Mouse (Mus musculus) thymus, adult 2 months (tissue): ENCODE results near the gene Ptch1. TPM values are rescaled to one million over a fixed set of nuclear protein-coding genes. Genes with fewer than 3 reads are reported as not detected.

Experiments used
- DNase-seq: peaks from one replicate; pipeline ENCODE4 v3.0.0; 2021
- H3K27ac ChIP-seq: fragments of 200-500 bp; 2 replicates; pipeline ENCODE4 v1.5.1; 2012; ENCODE audit warnings: low read length, control low read depth; ENCODE audit not compliant: control insufficient read depth, insufficient read depth
- H3K27me3 ChIP-seq: fragments of 200-500 bp; 2 replicates; pipeline ENCODE4 v1.6.1; 2012; ENCODE audit warnings: mild to moderate bottlenecking, low read length, moderate library complexity, mixed read lengths; ENCODE audit not compliant: control insufficient read depth, insufficient read depth
- H3K36me3 ChIP-seq: fragments of 200-500 bp; 2 replicates; pipeline ENCODE4 v1.6.1; 2012; ENCODE audit warnings: mild to moderate bottlenecking, low read length, moderate library complexity; ENCODE audit not compliant: control insufficient read depth, insufficient read depth
- H3K4me1 ChIP-seq: fragments of 200-500 bp; replicated peaks from 2 replicates; pipeline ENCODE4 v1.6.1; 2012; ENCODE audit warnings: low read length; ENCODE audit not compliant: control insufficient read depth, insufficient read depth
- H3K4me3 ChIP-seq: fragments of 200-500 bp; 2 replicates; pipeline ENCODE4 v1.5.1; 2012; ENCODE audit warnings: mild to moderate bottlenecking, low read length, control low read depth, moderate library complexity; ENCODE audit not compliant: control insufficient read depth, insufficient read depth
- CTCF ChIP-seq: fragments of 200-500 bp; IDR thresholded peaks from 2 replicates; pipeline ENCODE4 v1.5.1; 2012; ENCODE audit warnings: mild to moderate bottlenecking, control low read depth, low read length, moderate library complexity, borderline replicate concordance; ENCODE audit not compliant: control insufficient read depth, poor library complexity, insufficient read depth; ENCODE audit errors: extremely low read depth
- POLR2A ChIP-seq: fragments of 200-500 bp; IDR thresholded peaks from 2 replicates; pipeline ENCODE4 v1.6.1; 2012; ENCODE audit warnings: mild to moderate bottlenecking, low read length, control low read depth, moderate library complexity; ENCODE audit not compliant: control insufficient read depth, poor library complexity, insufficient read depth; ENCODE audit errors: extremely low read depth
- WGBS: fragments of 180-500 bp; shearing (Covaris S2); methylation state at CpG from one replicate; pipeline ENCODE4 v1.1.7; 2018; 5-methylcytosine and 5-hydroxymethylcytosine counted together
- polyA plus RNA-seq: library from polyadenylated mRNA; depleted of rRNA; stranded (reverse); fragments of >200 nt; gene quantifications from 2 replicates; pipeline ENCODE4 v1.2.3, GENCODE M21; 2012

The Ptch1 gene
- polyA plus RNA-seq, 1 experiment, result 27.2 TPM

GRCm38 (mm10) chr13:63524061-63524460 lies 49.3 kb downstream of the Ptch1 start:
- Histone ChIP-seq H3K4me3 (no peak overlapping the region), H3K27me3 (no peaks in the 10 kb centered on the region), H3K4me1 (peaks cover 29% of the 10 kb centered on the region), H3K36me3 (peaks cover 50% of the 10 kb centered on the region), H3K27ac (no peak overlapping the region)
- TF ChIP-seq CTCF, result no peak
- no peak for TF ChIP-seq POLR2A
- WGBS, result 98% methylated on average over 2 of the region's 2 CpGs
- no peak for DNase-seq

GRCm38 (mm10) chr13:63522832-63523231 lies 50.6 kb downstream of the Ptch1 start:
- Histone ChIP-seq H3K27ac (no peak overlapping the region), H3K36me3 (peaks cover 60% of the 10 kb centered on the region), H3K27me3 (no peaks in the 10 kb centered on the region), H3K4me3 (no peak overlapping the region), H3K4me1 (peaks cover 17% of the 10 kb centered on the region)
- no peak for TF ChIP-seq POLR2A
- no peak for TF ChIP-seq CTCF
- DNase-seq, result no peak
- WGBS, result 96% methylated on average over 10 of the region's 10 CpGs

GRCm38 (mm10) chr13:63520110-63520509 lies 53.3 kb downstream of the Ptch1 start:
- TF ChIP-seq POLR2A (no peak), CTCF (no peak)
- no peak overlapping the region for H3K27ac ChIP-seq
- no peak overlapping the region for H3K4me3 ChIP-seq
- H3K36me3 ChIP-seq, result peaks cover 73% of the 10 kb centered on the region
- H3K27me3 ChIP-seq, result no peaks in the 10 kb centered on the region
- H3K4me1 ChIP-seq, result peaks cover 3% of the 10 kb centered on the region; the same call in 1 of the 2 replicates
- 94% methylated on average over 6 of the region's 6 CpGs for WGBS
- DNase-seq, result no peak

GRCm38 (mm10) chr13:63516535-63516934 lies 56.9 kb downstream of the Ptch1 start:
- H3K4me1 ChIP-seq, result peaks cover 3% of the 10 kb centered on the region; the same call in 1 of the 2 replicates
- H3K27ac ChIP-seq, result no peak overlapping the region
- WGBS, result 94% methylated on average over 2 of the region's 2 CpGs
- no peaks in the 10 kb centered on the region for H3K27me3 ChIP-seq
- H3K36me3 ChIP-seq, result peaks cover 79% of the 10 kb centered on the region
- no peak for DNase-seq
- TF ChIP-seq CTCF (no peak), POLR2A (no peak)
- H3K4me3 ChIP-seq, result no peak overlapping the region

GRCm38 (mm10) chr13:63515542-63515941 lies 57.9 kb downstream of the Ptch1 start:
- H3K27ac ChIP-seq, result no peak overlapping the region
- no peak for DNase-seq
- H3K4me3 ChIP-seq, result no peak overlapping the region
- no peak for TF ChIP-seq CTCF
- no peak for TF ChIP-seq POLR2A
- 92% methylated on average over 5 of the region's 5 CpGs for WGBS
- H3K27me3 ChIP-seq, result no peaks in the 10 kb centered on the region
- peaks cover 88% of the 10 kb centered on the region for H3K36me3 ChIP-seq
- H3K4me1 ChIP-seq, result peaks cover 3% of the 10 kb centered on the region; the same call in 1 of the 2 replicates

- H3K4me1 ChIP-seq, result peaks cover 3% of the 10 kb centered on the region; the same call in 1 of the 2 replicates
- no peak for DNase-seq
- H3K27me3 ChIP-seq, result no peaks in the 10 kb centered on the region
- no peak overlapping the region for H3K4me3 ChIP-seq
- TF ChIP-seq POLR2A, result no peak
- no peak for TF ChIP-seq CTCF
- 95% methylated on average over 8 of the region's 8 CpGs for WGBS
- peaks cover 88% of the 10 kb centered on the region for H3K36me3 ChIP-seq
- no peak overlapping the region for H3K27ac ChIP-seq
Observed at GRCm38 (mm10) chr13:63514931-63515360, 58.5 kb downstream of the Ptch1 start.

- no peak for DNase-seq
- TF ChIP-seq CTCF (no peak), POLR2A (no peak)
Observed at GRCm38 (mm10) chr13:63513374-63514098, 59.9 kb downstream of the Ptch1 start.

More at GRCm38 (mm10) chr13:63513374-63514098, 59.9 kb downstream of the Ptch1 start:
- Histone ChIP-seq H3K4me1 (peaks cover 3% of the 10 kb centered on the region; the same call in 1 of the 2 replicates), H3K27me3 (no peaks in the 10 kb centered on the region), H3K4me3 (no peak overlapping the region), H3K36me3 (peaks cover 76% of the 10 kb centered on the region), H3K27ac (no peak overlapping the region)
- 89% methylated on average over 26 of the region's 26 CpGs for WGBS
